Mouse (Mus musculus) bone marrow macrophage, adult 2 months (primary cell): ENCODE data around the gene Nav2.

Source experiments
- CTCF ChIP-seq: IDR thresholded peaks from 2 replicates; pipeline ENCODE4 v1.5.1; 2012; ENCODE audit warnings: low read depth, mild to moderate bottlenecking, low read length, moderate library complexity
- POLR2A ChIP-seq: IDR thresholded peaks from 2 replicates; pipeline ENCODE4 v1.6.1; 2012; ENCODE audit warnings: mild to moderate bottlenecking, low read depth, low read length, borderline replicate concordance

GRCm38 (mm10) chr7:49283507-49284361 lies 375.2 kb downstream of the Nav2 start:
- TF ChIP-seq CTCF (no peak), POLR2A (no peak)
